Mouse (Mus musculus) urinary bladder, postnatal 36 days (tissue): ENCODE data around the gene Nup93.

Experiments
- DNase-seq, 2 experiments: peaks; one replicate each; pipeline ENCODE4 v3.0.0; 2022; ENCODE audit warnings: low spot score in 2 of 2, mixed read lengths in 1 of 2

Gene Nup93

DNA sequence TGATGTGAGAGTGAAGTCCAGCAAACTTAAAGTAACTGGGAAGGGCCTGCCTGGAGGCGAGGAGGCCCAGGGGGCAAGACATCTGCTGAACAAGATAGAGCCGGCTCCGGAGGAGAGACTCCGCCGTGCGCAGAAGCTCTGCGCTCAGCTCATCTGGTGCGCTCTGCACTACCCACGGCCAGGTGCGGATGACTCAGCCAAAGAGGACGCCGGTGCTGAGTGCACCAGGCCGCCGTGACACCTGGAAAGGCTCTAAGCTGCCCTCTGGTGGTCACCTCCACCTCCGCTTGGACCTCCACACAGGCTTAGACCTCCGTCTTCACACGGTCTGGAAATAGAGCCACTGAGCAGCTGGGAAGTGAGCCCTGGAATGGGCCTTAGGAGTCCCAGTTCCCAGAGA, 27.8 kb upstream of the Nup93 start:
- DNase-seq: peak; percentile 75 to 84

GRCm38 (mm10) chr8:94187290-94188002, 26.9 kb upstream of the Nup93 start:
- DNase-seq: no peak

DNA sequence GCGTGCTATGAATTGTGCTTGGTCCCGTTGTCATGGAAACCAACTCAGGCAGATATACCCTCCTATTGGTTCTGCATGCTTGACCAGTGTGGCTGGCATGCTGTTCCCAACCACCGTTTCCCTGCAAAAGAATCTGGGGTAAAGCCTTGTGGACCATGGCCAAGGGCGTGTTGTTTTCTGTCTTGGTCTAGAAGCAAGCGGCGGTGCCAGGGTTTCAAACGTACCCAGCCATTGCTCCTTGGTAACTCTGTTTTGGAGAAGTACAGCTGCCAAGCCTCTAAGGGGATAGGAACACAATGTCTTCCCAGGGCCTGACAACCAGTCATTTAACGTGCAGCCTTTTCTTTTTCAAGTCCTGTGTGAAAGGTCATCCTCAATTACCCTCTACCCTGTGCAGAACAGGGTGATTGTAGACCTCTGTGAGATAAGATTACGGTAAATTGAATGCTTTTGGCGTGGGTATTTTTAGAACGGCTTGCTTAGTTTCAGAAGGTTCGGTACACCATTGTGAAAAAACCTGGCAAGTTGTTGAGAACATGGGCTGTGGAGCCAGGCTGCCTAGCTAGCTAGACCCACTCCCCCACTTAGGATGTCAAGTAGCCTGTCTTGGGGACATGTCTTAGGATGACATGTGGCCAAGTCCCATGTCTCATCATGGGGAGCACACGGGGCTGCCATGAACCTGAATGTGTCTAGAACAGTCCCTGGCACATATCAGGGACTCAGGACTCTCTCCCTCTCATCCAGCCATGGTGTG, 24.9 kb upstream of the Nup93 start:
- peak in 1 of 2 experiments; percentile 71 for DNase-seq

- DNase-seq: peak; percentile 59 to 82
Measured at GRCm38 (mm10) chr8:94191101-94191691, 23.2 kb upstream of the Nup93 start.

DNA sequence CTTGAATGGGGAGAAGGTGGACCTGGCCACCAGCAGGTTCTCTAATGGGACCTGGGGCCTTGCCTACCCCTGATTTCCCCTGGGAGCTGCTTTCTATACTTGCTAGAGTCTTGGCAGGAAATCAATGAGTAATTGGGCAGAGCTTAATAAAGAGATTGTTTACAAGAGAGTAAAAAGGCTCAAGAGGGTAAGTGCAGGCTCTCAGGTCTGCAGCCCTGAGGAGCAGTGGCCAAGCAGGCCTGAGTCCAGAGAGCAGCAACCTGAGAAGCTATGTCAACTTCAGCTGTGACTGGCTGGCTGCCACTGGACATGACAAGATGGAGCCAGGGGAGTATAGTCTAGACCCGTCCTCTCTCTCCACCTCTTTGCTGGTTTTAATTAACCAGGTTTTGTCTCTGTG, 21.4 kb upstream of the Nup93 start:
- no peak for DNase-seq

- peak in 1 of 2 experiments; percentile 65 for DNase-seq
Measured at GRCm38 (mm10) chr8:94194591-94195223, 19.7 kb upstream of the Nup93 start.

DNA sequence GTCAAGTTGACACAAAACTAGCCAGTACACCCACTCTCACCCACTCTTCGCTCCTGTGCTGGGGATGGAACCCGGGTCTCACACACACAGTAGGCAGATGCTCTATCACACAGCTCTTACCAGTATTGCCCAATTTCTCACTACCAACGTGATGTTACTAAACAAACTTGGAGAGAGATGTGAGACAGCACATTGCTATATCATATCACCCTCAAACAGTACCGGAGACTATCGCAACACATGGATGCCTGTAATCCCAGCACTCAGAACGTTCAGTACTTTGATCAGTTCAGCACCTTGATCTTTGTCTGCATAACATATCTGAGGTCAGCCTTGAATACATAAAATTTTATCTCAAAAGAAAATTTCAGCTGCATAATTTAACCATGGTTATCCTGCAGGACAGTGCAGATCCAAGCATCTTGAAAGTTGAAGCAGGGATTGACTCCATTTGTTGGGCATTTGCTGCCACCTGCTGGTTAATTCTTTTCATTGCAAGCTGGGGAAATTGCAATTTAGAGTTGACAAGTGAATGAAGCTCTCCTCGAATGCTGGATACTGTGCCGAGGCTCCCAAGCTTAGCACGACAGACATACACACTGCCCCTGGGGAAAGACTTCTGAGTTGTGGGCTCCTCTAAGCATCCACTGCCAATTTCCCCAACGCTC, 15.0 kb upstream of the Nup93 start:
- DNase-seq: peak; percentile 58 to 62

DNA sequence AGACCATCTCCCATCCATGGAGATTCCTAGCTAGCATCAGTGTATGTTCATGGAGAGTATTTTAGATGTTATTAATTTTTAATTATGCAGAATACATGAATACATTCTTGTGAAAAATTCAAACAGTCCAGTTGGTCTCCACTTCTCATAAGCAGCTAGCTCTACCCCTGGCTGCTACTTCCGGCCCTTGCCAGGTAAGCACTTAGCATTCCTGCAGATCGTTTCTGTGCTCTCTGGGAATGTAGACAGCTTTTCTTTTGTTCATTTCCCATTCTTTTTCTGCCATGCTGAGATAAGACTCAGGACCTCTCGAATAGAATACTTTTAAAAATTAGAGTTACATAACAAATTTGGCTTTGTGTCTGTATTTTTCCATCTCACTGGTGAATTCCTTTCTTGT, 10.3 kb upstream of the Nup93 start:
- no peak for DNase-seq

DNA sequence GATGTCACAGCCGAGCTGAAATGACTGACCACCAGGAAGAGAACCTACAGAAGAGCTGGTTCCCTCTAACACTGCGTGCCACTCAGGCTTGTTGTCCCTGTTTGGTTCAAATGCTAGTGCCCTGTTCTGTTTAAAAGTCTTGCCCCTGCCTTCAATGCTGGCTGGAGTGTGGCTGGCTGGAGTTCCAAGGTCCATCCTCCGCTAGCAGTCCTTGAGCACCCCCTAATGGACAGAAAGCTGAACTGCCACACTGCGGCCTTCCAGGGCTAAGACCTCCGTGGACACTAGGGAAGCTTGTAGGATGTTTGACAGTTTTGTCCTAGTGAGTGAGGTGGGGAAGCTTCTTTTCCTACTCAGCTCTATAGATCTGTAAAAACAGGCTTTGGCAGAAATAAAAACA, 8.6 kb upstream of the Nup93 start:
- DNase-seq: peak in 1 of 2 experiments; percentile 60

- no peak for DNase-seq
Measured at GRCm38 (mm10) chr8:94206256-94206655, 8.1 kb upstream of the Nup93 start.

- DNase-seq: no peak
Measured at GRCm38 (mm10) chr8:94207491-94207890, 6.9 kb upstream of the Nup93 start.

DNA sequence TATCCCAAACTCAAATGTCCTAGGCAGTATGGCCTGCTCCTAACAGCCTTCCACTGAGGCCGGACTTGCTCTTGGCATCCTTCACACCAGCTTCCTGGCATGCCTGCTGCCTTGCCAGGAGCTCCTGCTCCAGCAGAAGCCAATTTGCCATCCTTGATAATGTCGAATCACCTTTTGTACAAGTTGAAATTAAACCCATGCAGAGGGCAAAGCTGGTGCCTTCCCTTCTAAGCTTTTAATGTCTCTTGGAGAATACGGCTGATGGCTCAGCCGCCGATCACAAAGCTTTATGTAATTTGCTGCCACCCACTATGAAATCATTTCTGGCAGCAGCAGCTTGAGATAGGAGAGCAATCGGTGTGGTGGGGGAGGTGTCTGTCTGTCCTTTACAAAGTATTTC, 4.7 kb upstream of the Nup93 start:
- DNase-seq: no peak

- DNase-seq: no peak
Measured at GRCm38 (mm10) chr8:94210225-94210624, 4.1 kb upstream of the Nup93 start.

DNA sequence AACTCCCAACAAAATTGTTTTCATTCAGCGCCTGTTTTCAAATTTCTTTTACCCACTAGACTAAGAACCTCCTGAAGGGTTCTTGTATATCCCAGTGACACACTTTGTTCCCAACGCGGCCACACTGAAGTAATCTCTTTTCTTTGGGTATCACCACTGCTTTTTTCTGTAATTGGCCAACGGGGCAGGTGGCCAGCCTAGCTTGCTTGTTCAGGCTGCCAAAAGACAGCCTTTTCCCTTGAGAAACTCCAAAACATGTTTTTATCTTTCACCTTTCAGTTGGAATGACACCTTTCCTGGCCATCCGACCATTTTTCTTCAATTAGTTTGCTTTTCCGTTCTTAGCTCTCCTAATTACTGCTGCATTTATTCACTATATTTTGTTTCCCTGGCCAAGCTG, 545 bp upstream of the Nup93 start:
- DNase-seq: no peak

GRCm38 (mm10) chr8:94227381-94227939, 13.1 kb downstream of the Nup93 start:
- DNase-seq: no peak

DNA sequence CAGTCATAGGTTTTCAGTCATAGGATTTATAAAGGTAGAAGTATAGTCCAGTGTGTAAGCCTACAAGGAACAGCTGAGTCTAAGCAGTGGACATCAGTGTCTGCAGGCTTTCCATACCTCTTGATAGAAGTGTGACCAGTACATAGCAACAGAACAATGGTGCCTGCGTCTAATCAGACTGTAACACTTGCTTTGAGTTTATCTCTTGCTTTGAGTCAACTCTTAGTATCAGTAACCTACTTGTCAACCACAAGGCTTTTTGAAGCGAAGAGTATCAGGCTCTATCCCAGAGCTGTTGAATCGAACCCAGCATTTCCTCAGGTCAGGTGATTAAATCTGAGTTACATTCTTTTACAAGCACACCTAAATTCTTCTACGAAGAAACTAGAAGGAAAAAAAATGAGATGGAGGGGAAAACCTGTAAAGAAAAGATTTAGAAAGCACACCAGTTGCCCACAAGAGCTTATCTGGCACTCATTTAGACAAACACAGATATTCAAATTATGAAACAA, 25.9 kb downstream of the Nup93 start:
- DNase-seq: no peak

GRCm38 (mm10) chr8:94249836-94250435, 35.6 kb downstream of the Nup93 start:
- no peak for DNase-seq

DNA sequence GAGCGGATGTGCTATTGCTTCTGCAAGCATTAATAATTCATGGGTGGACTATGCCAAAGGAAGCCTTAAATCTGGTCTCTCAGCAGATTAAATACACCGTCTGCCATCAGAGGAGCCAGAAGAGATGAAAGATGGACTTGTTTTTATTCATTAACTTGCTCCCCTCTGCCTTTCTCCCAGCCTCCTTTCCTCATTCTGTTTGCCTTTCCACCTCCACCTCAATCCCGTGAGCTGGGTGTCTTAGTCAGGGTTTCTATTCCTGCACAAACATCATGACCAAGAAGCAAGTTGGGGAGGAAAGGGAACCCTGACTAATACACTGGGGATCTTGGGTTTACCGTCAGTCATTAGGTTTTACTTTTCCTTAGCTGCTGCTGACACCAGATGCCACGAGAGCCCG, 44.5 kb downstream of the Nup93 start:
- no peak for DNase-seq

- no peak for DNase-seq
Measured at GRCm38 (mm10) chr8:94262626-94263297, 48.4 kb downstream of the Nup93 start.
